ENCODE assay signal across 15 mouse cellular contexts in the genomic region with DNA sequence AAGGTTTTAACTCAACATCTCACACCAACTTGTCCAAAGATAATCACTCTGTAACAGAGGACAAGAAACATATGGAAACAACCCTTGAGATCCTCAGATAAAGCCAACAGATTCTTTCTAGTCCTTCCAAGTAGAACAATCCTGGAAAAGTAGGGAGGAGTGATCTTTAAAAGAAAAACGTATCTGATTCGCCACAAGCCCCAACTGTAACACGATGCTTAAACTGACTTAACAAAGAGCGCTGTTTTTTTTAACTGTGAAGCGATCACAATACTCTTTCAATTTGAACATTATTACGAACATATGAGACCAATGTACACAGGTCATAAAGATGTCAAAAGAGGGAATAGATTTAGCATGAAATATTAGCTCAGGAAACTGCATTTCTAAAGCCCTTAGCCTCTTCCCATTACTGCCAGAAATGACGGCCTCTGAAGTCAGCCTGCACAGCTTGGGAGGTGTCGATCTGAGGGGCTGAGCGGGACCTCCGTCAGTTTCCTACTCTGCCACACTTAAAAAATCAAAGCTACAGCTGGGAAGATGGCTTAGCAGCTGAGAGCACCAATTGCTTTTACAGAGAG.
DNase-seq lines count a peak whose midpoint lies in the region; ATAC-seq and TF ChIP-seq lines count a peak whose summit lies in the region.
"Had no signal": no experiment of that assay in that cellular context is flagged by ENCODE, and none has a peak within 500 bp of the region (broad histone marks: within the 10 kb centered on the region; RNA-seq: fewer than 3 reads in every experiment).

No protein-coding gene starts in this region.

- peak; percentile 88 for DNase-seq in kidney, postnatal 0 days (ENCODE audit: low spot score)
- DNase-seq in kidney, postnatal 25 days: no peak
- peak; percentile 77 for DNase-seq in limb, embryonic 14.5 days (ENCODE audit: low spot score)
- no peak for DNase-seq in cerebellum, adult 11-12 months
- DNase-seq: adrenal gland, postnatal 10 days; heart, adult 11 months; heart, postnatal 14 days; kidney, adult 9 months; layer of hippocampus, postnatal 36 days; liver, embryonic 13.5 days; thymus, adult 18-20 months had no signal

- H3K4me3 ChIP-seq in kidney, postnatal 0 days (replicated peaks; ENCODE audit: low read depth, low read length): no peak overlapping the region
- no peak overlapping the region for H3K4me3 ChIP-seq in cortical plate, adult 2 months (ENCODE audit: insufficient read depth, low read length)
- H3K4me3 ChIP-seq in embryonic facial prominence, embryonic 12.5 days: no peak overlapping the region
- H3K4me3 ChIP-seq in limb, embryonic 14.5 days (replicated peaks; ENCODE audit: low read length): no peak overlapping the region
- H3K4me3 ChIP-seq: liver, embryonic 13.5 days had no signal

- no peak overlapping the region; the same call in 1 of the 2 replicates for H3K27ac ChIP-seq in kidney, postnatal 0 days
- peak overlapping the region; percentile 52; the same call in 1 of the 2 replicates for H3K27ac ChIP-seq in cortical plate, adult 2 months (ENCODE audit: insufficient read depth, low read length)
- peak overlapping the region; percentile 69 for H3K27ac ChIP-seq in embryonic facial prominence, embryonic 12.5 days
- no peak overlapping the region for H3K27ac ChIP-seq in limb, embryonic 14.5 days (replicated peaks; ENCODE audit: low read depth, low read length)
- H3K27ac ChIP-seq: liver, embryonic 13.5 days had no signal

- no peak overlapping the region for H3K4me2 ChIP-seq in kidney, postnatal 0 days (ENCODE audit: low read length)
- 0 out of 2 replicates have a peak overlapping the region, but pooled peaks have one; percentile 13 for H3K4me2 ChIP-seq in embryonic facial prominence, embryonic 12.5 days (replicated peaks)
- H3K4me2 ChIP-seq in limb, embryonic 14.5 days (replicated peaks; ENCODE audit: low read depth, low read length, severe bottlenecking): no peak overlapping the region
- H3K4me2 ChIP-seq: liver, embryonic 13.5 days had no signal

- no peak overlapping the region for H3K9ac ChIP-seq in kidney, postnatal 0 days (ENCODE audit: low read depth, low read length)
- no peak overlapping the region for H3K9ac ChIP-seq in embryonic facial prominence, embryonic 12.5 days
- H3K9ac ChIP-seq in limb, embryonic 14.5 days (ENCODE audit: low read depth, low read length, severe bottlenecking): no peak overlapping the region
- H3K9ac ChIP-seq: liver, embryonic 13.5 days had no signal

- no peaks in the 10 kb centered on the region for H3K27me3 ChIP-seq in kidney, postnatal 0 days (ENCODE audit: insufficient read depth, low read length)
- 0 out of 2 replicates have a peak, but pooled peaks cover 2% of the 10 kb centered on the region for H3K27me3 ChIP-seq in embryonic facial prominence, embryonic 12.5 days
- H3K27me3 ChIP-seq in limb, embryonic 14.5 days (ENCODE audit: control insufficient read depth, insufficient read depth, low read length): no peaks in the 10 kb centered on the region; the same call in 1 of the 2 replicates
- H3K27me3 ChIP-seq: liver, embryonic 13.5 days had no signal

- H3K36me3 ChIP-seq in kidney, postnatal 0 days (ENCODE audit: insufficient read depth, low read length): no peaks in the 10 kb centered on the region
- H3K36me3 ChIP-seq in embryonic facial prominence, embryonic 12.5 days: no peaks in the 10 kb centered on the region
- H3K36me3 ChIP-seq in limb, embryonic 14.5 days (ENCODE audit: control insufficient read depth, insufficient read depth, low read length): no peaks in the 10 kb centered on the region
- H3K36me3 ChIP-seq: liver, embryonic 13.5 days had no signal

- H3K4me1 ChIP-seq in kidney, postnatal 0 days (replicated peaks; ENCODE audit: insufficient read depth, low read length): 0 out of 2 replicates have a peak, but pooled peaks cover 4% of the 10 kb centered on the region
- peaks cover 29% of the 10 kb centered on the region for H3K4me1 ChIP-seq in cortical plate, adult 2 months (ENCODE audit: control insufficient read depth, insufficient read depth, low read length)
- H3K4me1 ChIP-seq in embryonic facial prominence, embryonic 12.5 days: peaks cover 21% of the 10 kb centered on the region
- peaks cover 13% of the 10 kb centered on the region for H3K4me1 ChIP-seq in limb, embryonic 14.5 days (ENCODE audit: control insufficient read depth, insufficient read depth, low read length)
- H3K4me1 ChIP-seq: liver, embryonic 13.5 days had no signal

- H3K9me3 ChIP-seq in kidney, postnatal 0 days (replicated peaks; ENCODE audit: low read length): no peaks in the 10 kb centered on the region
- H3K9me3 ChIP-seq in embryonic facial prominence, embryonic 12.5 days: no peaks in the 10 kb centered on the region
- no peaks in the 10 kb centered on the region for H3K9me3 ChIP-seq in limb, embryonic 14.5 days (ENCODE audit: control insufficient read depth, low read length)
- H3K9me3 ChIP-seq: liver, embryonic 13.5 days had no signal

- TF ChIP-seq POLR2A in cortical plate, adult 2 months (IDR thresholded peaks at IDR 0.05; ENCODE audit: extremely low read depth, insufficient read depth, low read length): no peak
- TF ChIP-seq POLR2A in limb, embryonic 14.5 days (IDR thresholded peaks at IDR 0.05; ENCODE audit: borderline replicate concordance, extremely low read depth, insufficient read depth, insufficient read length): no peak

- no peak for TF ChIP-seq CTCF in kidney, postnatal 0 days (IDR thresholded peaks at IDR 0.05; ENCODE audit: low read depth)
- no peak for TF ChIP-seq CTCF in cortical plate, adult 2 months (IDR thresholded peaks at IDR 0.05; ENCODE audit: extremely low read depth, insufficient read depth, low read length)

- 6% methylated on average over 10 of the region's 10 CpGs for WGBS in kidney, postnatal 0 days
- WGBS in embryonic facial prominence, embryonic 12.5 days: 10% methylated on average over 10 of the region's 10 CpGs
- 12% methylated on average over 10 of the region's 10 CpGs for whole genome bisulfite sequencing in limb, embryonic 14.5 days

- no peak for ATAC-seq in kidney, postnatal 0 days (replicated peaks; ENCODE audit: low FRiP score, low read depth)
- no peak for ATAC-seq in embryonic facial prominence, embryonic 12.5 days (ENCODE audit: insufficient number of reproducible peaks, insufficient read depth, low FRiP score, low TSS enrichment)
- peak; percentile 58 for ATAC-seq in limb, embryonic 14.5 days (ENCODE audit: low FRiP score, low read depth)
- ATAC-seq in granulocyte monocyte progenitor cell, adult 5-6 weeks (replicated peaks; ENCODE audit: poor library complexity, severe bottlenecking): no peak
- ATAC-seq: forebrain, embryonic 16.5 days had no signal

Comparison
In these comparisons a context has a peak if more than half of its experiments do, and no peak if none do; other contexts are left out.
1. DNase-seq: peak in kidney, postnatal 0 days (single experiment) and limb, embryonic 14.5 days (single experiment); none in kidney, postnatal 25 days (0 of 2) and cerebellum, adult 11-12 months (single experiment).
2. H3K27ac ChIP-seq: peak in cortical plate, adult 2 months (single experiment) and embryonic facial prominence, embryonic 12.5 days (single experiment); none in kidney, postnatal 0 days (single experiment) and limb, embryonic 14.5 days (single experiment).